Mouse (Mus musculus) myocyte (in vitro differentiated cells): ENCODE data around the gene Tubb4a.

ENCODE experiments used
- CEBPB ChIP-seq: IDR thresholded peaks from 2 replicates; pipeline ENCODE4 v1.6.1; 2011; ENCODE audit warnings: mild to moderate bottlenecking, moderate library complexity; ENCODE audit not compliant: poor library complexity, insufficient read depth, severe bottlenecking
- E2F4 ChIP-seq: IDR thresholded peaks from one replicate; pipeline ENCODE4 v1.6.1; 2011; ENCODE audit warnings: mild to moderate bottlenecking, control low read depth, moderate library complexity; ENCODE audit not compliant: insufficient read depth
- MAX ChIP-seq: IDR thresholded peaks from one replicate; pipeline ENCODE4 v1.6.1; 2011; ENCODE audit warnings: low read depth, mild to moderate bottlenecking, control low read depth
- MYOD1 ChIP-seq, 3 experiments: IDR thresholded peaks; one replicate each; pipeline ENCODE4 v1.6.1; 2011; ENCODE audit warnings: control low read depth in 2 of 3, low read depth in 2 of 3, mild to moderate bottlenecking in 2 of 3, moderate library complexity in 1 of 3; ENCODE audit not compliant: insufficient read length in 2 of 3, control insufficient read depth in 1 of 3
- MYOG ChIP-seq, 3 experiments: IDR thresholded peaks; one replicate each; pipeline ENCODE4 v1.6.1; 2011; ENCODE audit warnings: control low read depth in 2 of 3, low read depth in 2 of 3, mild to moderate bottlenecking in 2 of 3; ENCODE audit not compliant: insufficient read length in 2 of 3, control insufficient read depth in 1 of 3, insufficient read depth in 1 of 3
- POLR2A ChIP-seq: IDR thresholded peaks from one replicate; pipeline ENCODE4 v1.6.1; 2011; ENCODE audit warnings: low read depth, mild to moderate bottlenecking, control low read depth, moderate library complexity; ENCODE audit not compliant: insufficient read length
- POLR2AphosphoS2 ChIP-seq: IDR thresholded peaks from one replicate; pipeline ENCODE4 v1.6.1; 2011; ENCODE audit warnings: low read depth, control low read depth; ENCODE audit not compliant: insufficient read length
- REST ChIP-seq: IDR thresholded peaks from one replicate; pipeline ENCODE4 v1.6.1; 2011; ENCODE audit warnings: mild to moderate bottlenecking, control low read depth, moderate library complexity; ENCODE audit not compliant: insufficient read depth, insufficient read length
- TCF12 ChIP-seq: IDR thresholded peaks from one replicate; pipeline ENCODE4 v1.6.1; 2011; ENCODE audit warnings: mild to moderate bottlenecking, control low read depth; ENCODE audit not compliant: poor library complexity, insufficient read depth, severe bottlenecking
- TCF3 ChIP-seq: IDR thresholded peaks from one replicate; pipeline ENCODE4 v1.6.1; 2011; ENCODE audit warnings: low read depth, control low read depth; ENCODE audit not compliant: insufficient read length
- USF1 ChIP-seq: IDR thresholded peaks from one replicate; pipeline ENCODE4 v1.6.1; 2011; ENCODE audit warnings: low read depth, mild to moderate bottlenecking, control low read depth, moderate library complexity

DNA sequence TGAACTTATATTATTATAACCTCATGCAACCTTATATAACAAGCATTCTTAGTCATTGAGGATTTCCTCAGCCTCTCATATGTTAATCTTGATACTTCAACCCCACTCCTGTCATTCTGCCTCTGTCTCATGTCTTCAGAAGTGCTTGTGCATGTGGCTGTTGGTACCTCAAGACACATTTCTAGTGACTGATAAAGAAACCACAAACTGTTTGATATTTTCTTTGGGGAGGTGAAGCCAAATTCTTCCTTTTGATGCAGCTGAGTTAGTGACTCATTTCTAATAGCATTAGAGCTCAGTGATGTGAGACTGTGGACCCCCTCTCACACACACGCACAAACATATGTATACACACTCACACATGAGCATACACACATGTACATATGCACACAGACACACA lies 44.2 kb upstream of the Tubb4a start:
- no peak for TF ChIP-seq POLR2A
- TF ChIP-seq MAX: no peak
- no peak for TF ChIP-seq POLR2AphosphoS2
- TF ChIP-seq E2F4: no peak
- TF ChIP-seq MYOD1 (IDR thresholded peaks at IDR 0.05; ENCODE audit: control insufficient read depth in 1 of 3, insufficient read length in 2 of 3, low read depth in 2 of 3): no peak
- TF ChIP-seq REST: no peak
- TF ChIP-seq TCF12: no peak
- no peak for TF ChIP-seq MYOG (IDR thresholded peaks at IDR 0.05; ENCODE audit: control insufficient read depth in 1 of 3, insufficient read depth in 1 of 3, insufficient read length in 2 of 3, low read depth in 2 of 3)
- no peak for TF ChIP-seq CEBPB
- TF ChIP-seq USF1: no peak
- no peak for TF ChIP-seq TCF3
